Mouse (Mus musculus): ENCODE results near the gene Zswim4. TPM values are rescaled to one million over a fixed set of nuclear protein-coding genes. Genes with fewer than 3 reads are reported as not detected.

Zswim4 gene
- polyA plus RNA-seq, 1 experiment, result 11.3 TPM

DNA sequence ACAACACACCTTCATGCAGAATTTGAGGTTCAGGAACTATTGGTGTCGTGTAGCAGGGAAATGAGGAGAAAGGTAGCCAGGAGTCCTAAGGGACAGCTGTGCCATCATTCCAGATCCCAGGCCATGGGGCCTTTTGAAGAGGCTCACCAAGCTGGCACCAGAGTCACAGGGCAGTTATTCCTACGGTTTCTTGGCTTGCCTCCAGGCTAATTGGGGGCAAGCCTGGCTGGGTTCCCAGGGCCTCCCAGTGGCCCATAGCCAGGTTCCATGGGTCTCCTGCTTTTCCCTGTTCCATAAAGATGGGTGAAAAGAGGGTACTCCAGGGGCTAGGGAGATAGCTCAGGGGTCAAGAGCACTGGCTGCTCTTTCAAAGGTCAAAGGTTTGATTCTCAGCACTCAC, 5.0 kb upstream of the Zswim4 start:
- no peaks in the 10 kb centered on the region for H3K27me3 ChIP-seq (ENCODE audit: control insufficient read depth, insufficient read depth, low read length)
- peaks cover 2% of the 10 kb centered on the region; the same call in 1 of the 2 replicates for H3K4me1 ChIP-seq (ENCODE audit: control insufficient read depth, insufficient read depth, insufficient read length)
- 88% methylated on average over 2 of the region's 2 CpGs for WGBS
- TF ChIP-seq CTCF (IDR thresholded peaks at IDR 0.05; ENCODE audit: extremely low read depth, insufficient read depth, insufficient read length, insufficient replicate concordance), result no peak
- H3K36me3 ChIP-seq (ENCODE audit: control insufficient read depth, insufficient read depth, low read length), result peaks cover 13% of the 10 kb centered on the region
- no peak overlapping the region for H3K27ac ChIP-seq (ENCODE audit: insufficient read depth, low read length)
- DNase-seq (ENCODE audit: low read depth in 1 of 2, low spot score in 2 of 2), result no peak
- no peak overlapping the region for H3K4me3 ChIP-seq (ENCODE audit: extremely low read depth, insufficient read depth, insufficient read length)

DNA sequence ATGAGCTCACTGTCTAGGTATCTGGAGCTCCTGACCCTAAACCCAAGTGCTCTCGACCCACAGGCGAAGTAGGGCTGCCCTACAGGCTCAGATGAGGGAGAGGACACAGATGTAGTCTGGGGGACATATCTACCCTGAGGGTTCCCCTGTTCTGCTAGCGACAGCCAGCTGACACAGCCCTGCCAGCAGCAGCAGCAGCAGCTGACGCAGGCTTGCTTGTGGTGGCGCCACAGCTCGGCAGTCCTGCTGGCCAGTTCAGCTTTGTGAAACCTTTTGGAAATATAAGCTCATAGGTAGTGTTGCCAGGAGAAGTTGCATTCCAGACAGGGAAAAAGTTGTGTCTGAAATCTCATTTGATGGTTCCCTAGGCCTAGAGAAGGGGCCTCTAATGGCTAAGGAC, 4.3 kb upstream of the Zswim4 start:
- H3K36me3 ChIP-seq (ENCODE audit: control insufficient read depth, insufficient read depth, low read length), result peaks cover 10% of the 10 kb centered on the region
- DNase-seq (ENCODE audit: low read depth in 1 of 2, low spot score in 2 of 2), result no peak
- H3K4me1 ChIP-seq (ENCODE audit: control insufficient read depth, insufficient read depth, insufficient read length), result peaks cover 2% of the 10 kb centered on the region; the same call in 1 of the 2 replicates
- WGBS, result 83% methylated on average over 6 of the region's 6 CpGs
- no peak overlapping the region for H3K27ac ChIP-seq (ENCODE audit: insufficient read depth, low read length)
- no peaks in the 10 kb centered on the region for H3K27me3 ChIP-seq (ENCODE audit: control insufficient read depth, insufficient read depth, low read length)
- TF ChIP-seq POLR2A (IDR thresholded peaks at IDR 0.05; ENCODE audit: low read depth, low read length) (no peak), CTCF (IDR thresholded peaks at IDR 0.05; ENCODE audit: extremely low read depth, insufficient read depth, insufficient read length, insufficient replicate concordance) (no peak)
- H3K4me3 ChIP-seq (ENCODE audit: extremely low read depth, insufficient read depth, insufficient read length), result no peak overlapping the region

DNA sequence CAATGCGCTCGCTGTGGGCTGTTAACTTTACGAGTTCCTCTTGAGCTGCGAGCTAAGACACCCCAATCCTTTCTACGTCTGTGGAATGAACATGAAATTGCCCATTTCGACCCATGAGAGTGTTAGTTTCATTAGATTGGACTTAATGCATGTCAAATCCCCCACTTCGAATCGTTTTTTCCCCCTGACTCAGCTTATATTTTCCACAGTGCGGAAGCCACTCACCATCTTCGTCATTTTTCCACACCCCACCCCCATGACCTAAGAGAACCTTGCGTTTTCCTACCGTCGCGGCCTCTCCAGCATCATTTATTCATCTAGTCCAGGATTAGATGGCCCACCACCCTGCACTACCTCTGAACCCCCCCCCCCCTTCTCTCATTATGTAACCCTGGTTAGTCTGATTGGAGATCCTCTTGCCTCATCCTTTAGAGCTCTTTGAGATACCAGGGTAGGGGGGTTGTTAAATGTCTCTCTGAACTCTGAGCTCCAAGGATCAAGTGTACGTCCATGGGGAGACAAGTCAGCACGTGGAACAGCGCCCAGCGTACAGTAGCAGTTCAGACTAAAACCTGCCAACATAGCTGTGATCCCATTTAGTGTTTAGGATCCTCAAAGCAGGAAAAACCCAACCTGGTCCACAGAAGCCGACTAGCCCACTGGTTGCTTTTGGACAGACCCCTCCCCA, 831 bp upstream of the Zswim4 start:
- peak overlapping the region; percentile 60 for H3K27ac ChIP-seq (ENCODE audit: insufficient read depth, low read length)
- no peaks in the 10 kb centered on the region for H3K36me3 ChIP-seq (ENCODE audit: control insufficient read depth, insufficient read depth, low read length)
- no peak for DNase-seq (ENCODE audit: low read depth in 1 of 2, low spot score in 2 of 2)
- no peak for TF ChIP-seq POLR2A (IDR thresholded peaks at IDR 0.05; ENCODE audit: low read depth, low read length)
- H3K27me3 ChIP-seq (ENCODE audit: control insufficient read depth, insufficient read depth, low read length), result no peaks in the 10 kb centered on the region
- peaks cover 2% of the 10 kb centered on the region; the same call in 1 of the 2 replicates for H3K4me1 ChIP-seq (ENCODE audit: control insufficient read depth, insufficient read depth, insufficient read length)
- 19% methylated on average over 19 of the region's 19 CpGs for WGBS
- H3K4me3 ChIP-seq (ENCODE audit: extremely low read depth, insufficient read depth, insufficient read length), result peak overlapping the region; percentile 64

DNA sequence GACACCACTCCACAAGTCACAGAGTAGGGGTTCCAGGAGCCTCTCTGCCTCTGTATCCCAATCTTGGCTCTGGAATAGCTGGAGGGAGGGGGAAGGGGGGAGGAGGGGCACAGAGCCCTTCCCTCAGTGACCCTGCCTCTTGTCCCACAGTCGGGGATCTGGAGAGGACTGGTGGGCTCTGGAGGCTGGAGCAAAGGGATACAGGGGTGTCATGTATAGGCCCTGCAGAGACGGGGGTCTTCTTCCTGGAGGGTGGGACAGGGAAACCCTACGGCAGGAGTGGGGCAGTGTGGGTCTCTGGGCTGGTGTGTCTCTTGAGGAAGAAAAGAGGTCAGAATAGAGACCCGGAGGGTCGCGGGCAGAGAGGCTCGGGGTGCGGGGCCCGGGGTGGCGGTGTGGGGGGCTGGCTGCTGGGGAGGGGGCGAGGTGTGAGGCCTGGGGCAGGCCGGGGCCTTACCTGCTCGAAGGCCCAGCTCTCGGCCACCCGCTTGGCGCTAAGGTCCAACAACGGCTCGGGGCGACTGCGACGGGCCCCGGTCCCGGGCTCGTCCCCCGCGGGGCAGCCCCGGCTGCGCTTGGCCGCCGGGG, 351 bp downstream of the Zswim4 start:
- Histone ChIP-seq H3K27ac (ENCODE audit: insufficient read depth, low read length) (no peak overlapping the region), H3K4me3 (ENCODE audit: extremely low read depth, insufficient read depth, insufficient read length) (peak overlapping the region; percentile 65), H3K36me3 (ENCODE audit: control insufficient read depth, insufficient read depth, low read length) (peaks cover 2% of the 10 kb centered on the region; the same call in 1 of the 2 replicates), H3K27me3 (ENCODE audit: control insufficient read depth, insufficient read depth, low read length) (no peaks in the 10 kb centered on the region), H3K4me1 (ENCODE audit: control insufficient read depth, insufficient read depth, insufficient read length) (peaks cover 2% of the 10 kb centered on the region; the same call in 1 of the 2 replicates)
- 1% methylated on average over 22 of the region's 30 CpGs for WGBS
- DNase-seq (ENCODE audit: low read depth in 1 of 2, low spot score in 2 of 2), result no peak
- TF ChIP-seq POLR2A (IDR thresholded peaks at IDR 0.05; ENCODE audit: low read depth, low read length) (no peak), CTCF (IDR thresholded peaks at IDR 0.05; ENCODE audit: extremely low read depth, insufficient read depth, insufficient read length, insufficient replicate concordance) (no peak)

DNA sequence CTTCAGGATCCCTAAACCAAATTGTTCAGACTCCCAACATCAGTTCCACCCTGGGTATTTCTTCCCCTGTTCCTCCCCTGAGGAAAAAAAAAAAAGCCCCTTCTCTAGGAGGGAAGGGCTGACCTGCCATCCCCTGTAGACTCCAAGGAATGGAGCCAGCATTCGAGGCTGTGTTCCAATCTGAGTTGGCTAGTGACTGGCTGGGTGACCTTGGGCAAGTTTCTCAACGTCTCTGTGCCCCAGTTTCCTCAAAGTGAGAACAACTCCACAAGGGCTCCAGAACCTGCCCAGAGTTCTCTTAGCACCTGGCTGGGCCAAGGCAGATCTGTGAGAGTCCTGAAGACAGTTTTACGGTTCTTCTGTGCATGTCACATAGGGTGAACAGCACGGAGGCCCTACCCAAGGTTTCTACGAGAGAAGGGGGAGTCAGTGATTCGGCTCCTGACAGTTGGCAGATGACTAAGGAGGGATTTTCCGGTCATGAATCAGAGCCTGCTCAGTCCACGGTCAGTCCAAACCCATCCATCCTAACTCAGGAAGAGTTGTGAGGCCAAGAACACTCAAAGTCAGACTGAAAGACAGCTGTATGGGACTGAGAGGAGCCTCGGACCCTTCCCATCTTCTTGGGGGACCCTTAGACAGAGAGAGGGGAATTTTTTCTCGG, 977 bp downstream of the Zswim4 start:
- H3K27ac ChIP-seq (ENCODE audit: insufficient read depth, low read length), result no peak overlapping the region
- peaks cover 2% of the 10 kb centered on the region; the same call in 1 of the 2 replicates for H3K4me1 ChIP-seq (ENCODE audit: control insufficient read depth, insufficient read depth, insufficient read length)
- TF ChIP-seq CTCF (IDR thresholded peaks at IDR 0.05; ENCODE audit: extremely low read depth, insufficient read depth, insufficient read length, insufficient replicate concordance) (no peak), POLR2A (IDR thresholded peaks at IDR 0.05; ENCODE audit: low read depth, low read length) (no peak)
- 13% methylated on average over 10 of the region's 10 CpGs for WGBS
- no peak for DNase-seq (ENCODE audit: low read depth in 1 of 2, low spot score in 2 of 2)
- H3K4me3 ChIP-seq (ENCODE audit: extremely low read depth, insufficient read depth, insufficient read length), result peak overlapping the region; percentile 65
- peaks cover 2% of the 10 kb centered on the region for H3K36me3 ChIP-seq (ENCODE audit: control insufficient read depth, insufficient read depth, low read length)
- no peaks in the 10 kb centered on the region for H3K27me3 ChIP-seq (ENCODE audit: control insufficient read depth, insufficient read depth, low read length)

DNA sequence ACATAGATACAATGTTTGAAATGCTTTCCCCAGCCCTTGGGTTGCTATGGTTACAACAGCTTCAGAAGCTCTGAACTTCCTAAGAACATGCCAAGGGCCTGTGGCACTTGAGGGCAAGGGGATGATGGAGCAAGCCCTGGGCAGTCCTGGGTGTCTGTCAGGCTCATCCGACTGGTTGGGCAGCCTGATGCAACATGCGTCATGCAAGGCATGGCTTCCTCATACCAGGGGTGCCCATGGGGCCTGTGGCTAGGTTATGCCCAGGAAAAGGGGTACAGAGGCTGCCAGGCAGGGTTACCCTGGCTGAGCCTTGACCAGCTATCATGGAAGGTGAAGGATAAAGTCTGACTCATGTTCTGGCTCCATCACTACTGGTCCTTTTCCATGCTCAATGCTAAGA, 3.8 kb downstream of the Zswim4 start:
- Histone ChIP-seq H3K4me3 (ENCODE audit: extremely low read depth, insufficient read depth, insufficient read length) (no peak overlapping the region), H3K36me3 (ENCODE audit: control insufficient read depth, insufficient read depth, low read length) (peaks cover 10% of the 10 kb centered on the region), H3K4me1 (ENCODE audit: control insufficient read depth, insufficient read depth, insufficient read length) (peaks cover 2% of the 10 kb centered on the region; the same call in 1 of the 2 replicates), H3K27ac (ENCODE audit: insufficient read depth, low read length) (no peak overlapping the region), H3K27me3 (ENCODE audit: control insufficient read depth, insufficient read depth, low read length) (no peaks in the 10 kb centered on the region)
- WGBS, result 83% methylated on average over 2 of the region's 2 CpGs
- no peak for TF ChIP-seq CTCF (IDR thresholded peaks at IDR 0.05; ENCODE audit: extremely low read depth, insufficient read depth, insufficient read length, insufficient replicate concordance)
- no peak for TF ChIP-seq POLR2A (IDR thresholded peaks at IDR 0.05; ENCODE audit: low read depth, low read length)
- DNase-seq (ENCODE audit: low read depth in 1 of 2, low spot score in 2 of 2), result no peak

DNA sequence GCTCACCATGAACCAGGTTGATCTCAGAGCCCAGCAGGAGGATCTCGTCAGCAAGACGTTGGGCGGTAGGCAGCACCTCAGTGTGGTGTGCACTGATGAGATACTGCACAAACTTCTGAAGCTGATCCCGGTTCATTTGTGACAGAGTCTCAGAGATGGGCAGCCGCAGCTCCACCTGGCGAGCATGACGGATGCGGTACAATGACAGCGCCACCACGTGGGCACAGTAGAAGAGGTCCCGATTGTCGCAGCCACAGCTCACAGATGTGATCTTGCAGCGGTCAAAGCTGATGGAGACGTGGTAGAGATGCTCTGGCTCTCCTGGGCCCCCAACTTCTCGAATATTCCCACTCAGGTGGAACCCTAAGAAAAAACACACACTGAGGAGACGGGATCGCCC, 6.1 kb downstream of the Zswim4 start:
- no peak for DNase-seq (ENCODE audit: low read depth in 1 of 2, low spot score in 2 of 2)
- Histone ChIP-seq H3K27me3 (ENCODE audit: control insufficient read depth, insufficient read depth, low read length) (no peaks in the 10 kb centered on the region), H3K4me1 (ENCODE audit: control insufficient read depth, insufficient read depth, insufficient read length) (no peaks in the 10 kb centered on the region), H3K27ac (ENCODE audit: insufficient read depth, low read length) (no peak overlapping the region), H3K4me3 (ENCODE audit: extremely low read depth, insufficient read depth, insufficient read length) (no peak overlapping the region), H3K36me3 (ENCODE audit: control insufficient read depth, insufficient read depth, low read length) (peaks cover 16% of the 10 kb centered on the region)
- 79% methylated on average over 17 of the region's 17 CpGs for WGBS
- TF ChIP-seq POLR2A (IDR thresholded peaks at IDR 0.05; ENCODE audit: low read depth, low read length) (no peak), CTCF (IDR thresholded peaks at IDR 0.05; ENCODE audit: extremely low read depth, insufficient read depth, insufficient read length, insufficient replicate concordance) (no peak)
